Mouse (Mus musculus) heart, embryonic 14.5 days (tissue): ENCODE data around the gene Maml3. TPM values are rescaled to one million over a fixed set of nuclear protein-coding genes. Genes with fewer than 3 reads are reported as not detected.

Experiments used
- ATAC-seq: fragments of 200-750 bp; cut with Nextera tagmentation; 2 replicates; pipeline ENCODE4 v1.8.0; 2017; ENCODE audit warnings: low read depth, moderate TSS enrichment; ENCODE audit not compliant: insufficient number of reproducible peaks, insufficient read depth, low FRiP score
- H3K27ac ChIP-seq, 2 experiments: fragments of 200-500 bp in 1 of 2; fragments of 300-500 bp in 1 of 2; sonication (generic) in 1 of 2; replicated peaks in 1 of 2; 2 replicates each; pipeline ENCODE4 v1.5.1; 2012 to 2014; ENCODE audit warnings: low read depth in 2 of 2, low read length in 2 of 2, control low read depth in 1 of 2, mild to moderate bottlenecking in 1 of 2, mixed read lengths in 1 of 2; ENCODE audit not compliant: control insufficient read depth in 1 of 2, insufficient read depth in 1 of 2
- H3K27me3 ChIP-seq: fragments of 300-500 bp; sonication (generic); 2 replicates; pipeline ENCODE4 v1.6.1; 2014; ENCODE audit warnings: mild to moderate bottlenecking, low read length, control low read depth; ENCODE audit not compliant: control insufficient read depth, insufficient read depth
- H3K36me3 ChIP-seq: fragments of 300-500 bp; sonication (generic); 2 replicates; pipeline ENCODE4 v1.6.1; 2014; ENCODE audit warnings: mild to moderate bottlenecking, control low read depth, low read length, mixed read lengths; ENCODE audit not compliant: control insufficient read depth, insufficient read depth
- H3K4me1 ChIP-seq, 2 experiments: fragments of 200-500 bp in 1 of 2; fragments of 300-500 bp in 1 of 2; sonication (generic) in 1 of 2; 2 replicates each; pipeline ENCODE4 v1.6.1; 2012 to 2014; ENCODE audit warnings: low read length in 2 of 2, control low read depth in 1 of 2, mixed read lengths in 1 of 2; ENCODE audit not compliant: control insufficient read depth in 2 of 2, insufficient read depth in 2 of 2
- H3K4me2 ChIP-seq: fragments of 300-500 bp; sonication (generic); 2 replicates; pipeline ENCODE4 v1.6.1; 2014; ENCODE audit warnings: mild to moderate bottlenecking, low read length
- H3K4me3 ChIP-seq, 2 experiments: fragments of 200-500 bp in 1 of 2; fragments of 300-500 bp in 1 of 2; sonication (generic) in 1 of 2; 2 replicates each; pipeline ENCODE4 v1.5.1; 2012 to 2014; ENCODE audit warnings: low read length in 2 of 2, mild to moderate bottlenecking in 2 of 2, control low read depth in 1 of 2, low read depth in 1 of 2, moderate library complexity in 1 of 2; ENCODE audit not compliant: control insufficient read depth in 1 of 2, insufficient read depth in 1 of 2
- H3K9ac ChIP-seq: fragments of 300-500 bp; sonication (generic); 2 replicates; pipeline ENCODE4 v1.6.1; 2014; ENCODE audit warnings: mild to moderate bottlenecking, low read length
- H3K9me3 ChIP-seq: fragments of 300-500 bp; sonication (generic); 2 replicates; pipeline ENCODE4 v1.6.1; 2016; ENCODE audit warnings: low read length, control low read depth; ENCODE audit not compliant: control insufficient read depth
- WGBS: fragments of 180-500 bp; shearing (Covaris S2); extraction: QIAGEN DNeasy Blood & Tissue Kit; methylation state at CpG from one replicate; pipeline ENCODE4 v1.1.7; 2014; 5-methylcytosine and 5-hydroxymethylcytosine counted together
- polyA plus RNA-seq: library from polyadenylated mRNA; unstranded; fragments of >200 nt; fragmentation: Nextera tagmentation; extraction: Ambion mirVana; gene quantifications from 2 replicates; pipeline ENCODE4 v1.2.1, GENCODE M21; 2014

Gene Maml3
- polyA plus RNA-seq, 1 experiment from 2014 or later: 2.9 TPM

- no peaks in the 10 kb centered on the region for H3K9me3 ChIP-seq
- no peak overlapping the region for H3K27ac ChIP-seq
- H3K36me3 ChIP-seq: no peaks in the 10 kb centered on the region
- ATAC-seq: no peak
- H3K4me1 ChIP-seq: peaks cover 8 to 9% of the 10 kb centered on the region in 2 experiments; a peak in 3 of 4 replicates
- WGBS: 92% methylated on average over 8 of the region's 8 CpGs
- H3K4me3 ChIP-seq: no peak overlapping the region
- no peaks in the 10 kb centered on the region for H3K27me3 ChIP-seq
- no peak overlapping the region for H3K4me2 ChIP-seq
- no peak overlapping the region for H3K9ac ChIP-seq
Observed at GRCm38 (mm10) chr3:51949651-51950050, 155.2 kb downstream of the Maml3 start.

- WGBS: 72% methylated on average over 3 of the region's 3 CpGs
Observed at GRCm38 (mm10) chr3:51947168-51947567, 157.7 kb downstream of the Maml3 start.

GRCm38 (mm10) chr3:51943642-51944041, 161.2 kb downstream of the Maml3 start:
- Histone ChIP-seq H3K4me1 (peaks cover 2 to 3% of the 10 kb centered on the region in 2 experiments; a peak in 2 of 4 replicates), H3K4me3 (no peak overlapping the region), H3K4me2 (no peak overlapping the region), H3K27ac (no peak overlapping the region), H3K27me3 (no peaks in the 10 kb centered on the region), H3K9ac (no peak overlapping the region), H3K36me3 (no peaks in the 10 kb centered on the region), H3K9me3 (no peaks in the 10 kb centered on the region)
- no peak for ATAC-seq
- WGBS: 57% methylated on average over 8 of the region's 8 CpGs

More at GRCm38 (mm10) chr3:51947168-51947567, 157.7 kb downstream of the Maml3 start:
- Histone ChIP-seq H3K4me3 (no peak overlapping the region), H3K9me3 (no peaks in the 10 kb centered on the region), H3K36me3 (no peaks in the 10 kb centered on the region), H3K27me3 (no peaks in the 10 kb centered on the region), H3K4me2 (no peak overlapping the region), H3K4me1 (peaks cover 2 to 8% of the 10 kb centered on the region in 2 experiments; a peak in 3 of 4 replicates), H3K27ac (no peak overlapping the region), H3K9ac (no peak overlapping the region)
- no peak for ATAC-seq

- Histone ChIP-seq H3K4me1 (no peaks in the 10 kb centered on the region; a peak in 2 of 4 replicates), H3K4me2 (no peak overlapping the region), H3K27ac (no peak overlapping the region), H3K36me3 (no peaks in the 10 kb centered on the region), H3K4me3 (no peak overlapping the region), H3K9ac (no peak overlapping the region), H3K9me3 (no peaks in the 10 kb centered on the region), H3K27me3 (no peaks in the 10 kb centered on the region)
- 77% methylated on average over 8 of the region's 8 CpGs for WGBS
- no peak for ATAC-seq
Observed at GRCm38 (mm10) chr3:51941781-51942180, 163.1 kb downstream of the Maml3 start.

- Histone ChIP-seq H3K4me1 (no peaks in the 10 kb centered on the region), H3K27me3 (no peaks in the 10 kb centered on the region), H3K36me3 (no peaks in the 10 kb centered on the region), H3K4me2 (no peak overlapping the region), H3K4me3 (no peak overlapping the region), H3K9ac (no peak overlapping the region), H3K27ac (no peak overlapping the region), H3K9me3 (no peaks in the 10 kb centered on the region)
- WGBS: 90% methylated on average over 7 of the region's 7 CpGs
- no peak for ATAC-seq
Observed at GRCm38 (mm10) chr3:51939864-51940263, 165.0 kb downstream of the Maml3 start.

GRCm38 (mm10) chr3:51939054-51939453, 165.8 kb downstream of the Maml3 start:
- Histone ChIP-seq H3K4me2 (no peak overlapping the region), H3K9ac (no peak overlapping the region), H3K4me3 (no peak overlapping the region), H3K9me3 (no peaks in the 10 kb centered on the region), H3K36me3 (no peaks in the 10 kb centered on the region), H3K4me1 (no peaks in the 10 kb centered on the region), H3K27me3 (no peaks in the 10 kb centered on the region), H3K27ac (no peak overlapping the region)
- no peak for ATAC-seq
- 72% methylated on average over 5 of the region's 5 CpGs for WGBS

- WGBS: 91% methylated on average over 5 of the region's 5 CpGs
Observed at GRCm38 (mm10) chr3:51937176-51937575, 167.7 kb downstream of the Maml3 start.

More at GRCm38 (mm10) chr3:51937176-51937575, 167.7 kb downstream of the Maml3 start:
- Histone ChIP-seq H3K9me3 (no peaks in the 10 kb centered on the region), H3K4me1 (no peaks in the 10 kb centered on the region), H3K4me3 (no peak overlapping the region), H3K27ac (no peak overlapping the region), H3K9ac (no peak overlapping the region), H3K36me3 (no peaks in the 10 kb centered on the region), H3K4me2 (no peak overlapping the region), H3K27me3 (no peaks in the 10 kb centered on the region)
- no peak for ATAC-seq
